Mouse (Mus musculus): ENCODE results near the gene Dusp7.

The Dusp7 gene

DNA sequence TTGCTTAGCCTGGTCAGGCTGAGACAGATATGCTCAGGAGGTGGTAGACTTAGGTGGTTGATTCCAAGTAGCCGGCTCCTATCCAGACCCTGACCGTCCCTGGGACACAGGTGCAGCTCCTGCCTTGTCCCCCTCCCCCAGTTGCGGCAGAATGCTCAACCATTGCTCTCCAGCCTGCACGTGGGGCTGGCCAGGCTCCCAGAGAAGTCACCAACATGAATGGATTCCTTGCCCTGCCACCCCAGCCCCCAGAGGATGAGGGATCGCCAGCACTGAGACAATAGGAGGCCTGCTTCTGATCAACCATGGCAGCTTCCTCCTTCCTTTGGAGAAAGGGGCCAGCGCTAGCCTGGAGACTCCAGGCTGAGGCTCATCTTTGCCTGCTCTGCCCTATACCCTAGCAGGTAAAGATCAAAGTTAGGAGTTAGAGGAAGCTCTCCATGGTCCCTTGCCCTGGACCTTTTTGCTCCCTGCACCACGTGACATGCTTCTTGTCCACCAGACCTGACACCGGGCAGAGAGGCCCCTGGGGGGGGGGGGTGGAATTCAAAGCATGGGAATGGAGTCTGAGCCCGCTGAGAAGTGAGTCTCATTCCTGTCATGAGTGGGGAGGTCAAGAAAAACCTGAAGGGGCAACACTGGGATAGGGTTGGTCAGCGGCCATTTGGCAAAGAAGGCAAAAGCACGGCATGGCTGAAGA, 24.5 kb downstream of the Dusp7 start:
- no peak for DNase-seq (ENCODE audit: low spot score)

DNA sequence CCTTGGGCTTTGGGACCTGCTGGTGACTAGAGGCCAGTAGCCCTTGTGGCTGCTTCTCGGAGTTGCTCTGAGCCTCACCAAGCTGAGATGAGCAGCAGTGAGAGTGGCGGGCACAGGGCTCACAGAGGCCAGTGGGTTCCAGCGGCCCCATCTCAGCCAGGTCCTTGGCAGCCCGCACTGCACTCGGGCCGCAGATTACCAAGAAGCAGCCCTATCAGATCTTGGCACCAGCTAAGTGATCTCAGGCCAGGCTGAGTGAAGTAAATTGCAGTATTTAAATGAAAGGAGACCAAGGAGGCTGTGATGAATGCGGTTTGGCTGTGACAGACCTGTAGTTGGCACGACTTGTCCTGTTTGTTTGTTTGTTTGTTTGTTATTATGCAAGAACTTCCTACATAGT, 25.1 kb downstream of the Dusp7 start:
- no peak for DNase-seq (ENCODE audit: low spot score)

GRCm38 (mm10) chr9:106394649-106395602, 26.5 kb downstream of the Dusp7 start:
- DNase-seq (ENCODE audit: low spot score), result no peak

DNA sequence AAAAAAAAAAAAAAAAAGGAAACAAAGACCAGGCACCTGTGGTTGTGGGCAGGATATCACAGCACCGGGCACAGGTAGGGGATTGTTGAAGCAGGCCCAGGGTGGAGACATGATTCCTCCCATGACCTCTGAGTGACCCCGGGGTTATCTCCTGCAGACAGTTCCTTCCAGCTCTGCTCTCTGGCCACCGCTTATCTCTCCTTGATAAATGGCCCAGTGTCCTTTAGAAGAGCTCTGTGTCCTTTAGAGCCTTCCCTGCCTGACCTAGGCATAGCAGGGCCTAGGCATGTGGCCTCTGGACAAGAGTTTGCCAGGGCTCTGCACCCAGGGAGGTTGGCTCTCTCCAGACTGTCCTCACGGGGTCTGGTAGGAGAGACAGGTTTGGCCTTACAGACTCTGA, 29.3 kb downstream of the Dusp7 start:
- DNase-seq (ENCODE audit: low spot score), result no peak

DNA sequence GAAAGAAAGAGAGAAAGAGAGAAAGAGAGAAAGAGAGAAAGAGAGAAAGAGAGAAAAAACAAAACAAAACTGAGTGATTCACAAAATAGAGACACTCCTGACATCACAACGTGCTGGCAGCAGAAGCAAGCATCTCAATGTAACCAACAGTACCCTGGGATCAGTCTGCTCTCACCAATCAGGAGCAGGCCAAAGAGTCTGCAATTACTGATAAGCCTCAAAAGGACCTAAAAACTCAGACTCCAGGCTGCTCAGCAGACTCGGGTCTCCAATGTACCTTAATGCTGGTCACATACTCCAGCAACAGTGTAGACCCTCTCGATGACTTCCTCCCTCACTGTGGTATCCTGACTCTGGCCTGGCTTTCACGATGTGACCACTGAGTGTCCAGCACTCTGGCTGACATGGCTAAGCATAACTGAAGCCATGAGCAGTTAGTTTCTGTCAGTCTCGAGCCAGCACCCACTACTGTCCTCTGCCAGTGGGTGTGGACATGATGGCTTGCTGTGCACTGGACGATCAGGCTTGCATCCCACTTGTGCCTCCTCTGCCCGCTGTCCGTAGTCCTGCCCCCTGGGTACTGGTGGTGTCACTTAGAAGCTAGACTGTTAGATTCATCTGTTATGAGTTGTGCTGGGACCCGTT, 30.4 kb downstream of the Dusp7 start:
- no peak for DNase-seq (ENCODE audit: low spot score)

DNA sequence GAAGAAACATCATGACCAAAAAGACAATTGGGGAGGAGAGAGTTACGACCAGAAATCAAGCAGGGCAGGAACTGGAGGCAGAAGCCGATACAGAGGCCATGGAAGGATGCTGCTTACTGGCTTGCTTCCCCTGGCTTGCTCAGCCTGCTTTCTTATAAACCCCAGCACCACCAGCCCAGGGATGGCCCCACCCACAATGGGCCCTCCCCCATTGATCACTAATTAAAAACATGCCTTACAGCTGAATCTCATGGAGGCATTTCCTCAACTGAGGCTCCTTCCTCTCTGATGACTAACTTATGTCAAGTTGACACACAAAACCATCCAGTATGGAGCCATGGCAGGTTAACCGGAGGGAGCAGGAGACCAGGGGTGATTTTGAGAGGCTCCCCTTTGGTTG, 31.4 kb downstream of the Dusp7 start:
- no peak for DNase-seq (ENCODE audit: low spot score)

DNA sequence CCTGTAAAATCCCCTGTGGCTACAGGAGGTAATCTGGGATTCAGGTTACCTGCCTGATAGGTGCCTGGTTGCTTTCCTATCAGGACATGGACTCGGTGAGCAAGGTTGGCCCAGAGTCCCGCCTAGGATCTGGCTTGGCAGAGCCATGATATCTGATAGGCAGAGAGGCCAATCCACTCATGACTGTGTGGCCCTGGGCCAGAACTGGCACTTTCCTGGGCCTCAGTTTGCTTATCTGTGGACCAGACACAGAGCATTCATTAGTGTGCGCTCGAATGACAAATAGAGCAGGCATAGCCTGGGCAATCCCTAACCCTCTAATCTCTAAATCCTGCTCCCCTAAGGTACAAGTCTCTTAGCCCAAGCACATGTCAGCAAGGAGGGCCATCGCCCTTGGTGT, 33.7 kb downstream of the Dusp7 start:
- DNase-seq (ENCODE audit: low spot score), result no peak

DNA sequence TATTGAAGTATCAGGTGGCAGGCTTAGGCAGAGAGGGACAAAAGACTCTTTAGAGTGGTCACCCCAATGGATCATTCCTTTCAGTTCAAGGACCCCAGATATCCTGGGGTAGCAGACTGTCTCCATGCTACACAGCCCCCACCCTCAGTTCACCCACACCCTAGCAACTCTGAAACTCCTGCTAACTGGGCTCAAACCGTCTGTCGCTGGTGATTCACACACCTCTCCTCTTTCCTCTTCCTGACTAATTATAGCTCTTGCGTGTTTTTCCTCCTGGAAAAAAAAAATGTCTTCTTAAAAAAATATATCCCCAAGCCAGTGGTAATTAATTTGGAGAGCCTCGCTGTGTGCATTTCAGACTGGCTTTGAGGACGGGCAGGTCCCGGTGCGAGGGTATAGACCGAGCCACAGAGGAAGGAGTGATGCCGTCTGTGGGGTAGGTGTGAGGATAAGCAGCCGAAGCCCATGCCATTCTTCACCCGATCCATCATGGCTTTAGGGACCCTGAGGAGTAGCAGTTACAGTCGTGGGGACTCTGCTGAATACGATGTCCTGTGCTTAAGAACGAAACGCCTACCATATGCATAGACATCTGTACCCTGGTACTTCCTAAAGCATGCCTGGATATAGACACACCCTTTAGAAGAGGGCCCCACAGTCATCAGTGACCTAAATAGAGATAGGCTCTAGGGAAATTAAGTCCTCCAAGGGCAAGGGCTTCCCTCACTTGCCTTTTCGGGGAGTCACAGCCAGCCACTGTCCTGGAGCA, 34.4 kb downstream of the Dusp7 start:
- DNase-seq (ENCODE audit: low spot score), result no peak

- no peak for DNase-seq (ENCODE audit: low spot score)
Observed at GRCm38 (mm10) chr9:106405275-106405674, 36.8 kb downstream of the Dusp7 start.

- DNase-seq (ENCODE audit: low spot score), result no peak
Observed at GRCm38 (mm10) chr9:106406443-106407078, 38.1 kb downstream of the Dusp7 start.

DNA sequence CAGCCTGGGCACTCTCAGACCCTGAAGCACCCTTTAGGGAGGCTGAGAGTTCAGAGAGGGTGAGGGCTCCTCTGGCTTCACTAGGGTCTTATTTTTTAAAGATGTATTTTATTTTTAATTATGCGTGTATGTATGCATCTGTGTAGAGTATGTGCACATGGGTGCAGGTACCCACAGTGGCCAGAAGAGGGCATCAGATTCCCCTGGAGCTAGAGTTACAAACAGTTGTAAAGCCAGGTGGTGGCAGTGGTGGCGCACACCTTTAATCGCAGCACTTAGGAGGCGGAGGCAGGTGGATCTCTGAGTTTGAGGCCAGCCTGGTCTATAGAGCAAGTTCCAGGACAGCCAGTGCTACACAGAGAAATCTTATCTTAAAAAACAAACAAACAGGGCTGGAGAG, 40.7 kb downstream of the Dusp7 start:
- no peak for DNase-seq (ENCODE audit: low spot score)

DNA sequence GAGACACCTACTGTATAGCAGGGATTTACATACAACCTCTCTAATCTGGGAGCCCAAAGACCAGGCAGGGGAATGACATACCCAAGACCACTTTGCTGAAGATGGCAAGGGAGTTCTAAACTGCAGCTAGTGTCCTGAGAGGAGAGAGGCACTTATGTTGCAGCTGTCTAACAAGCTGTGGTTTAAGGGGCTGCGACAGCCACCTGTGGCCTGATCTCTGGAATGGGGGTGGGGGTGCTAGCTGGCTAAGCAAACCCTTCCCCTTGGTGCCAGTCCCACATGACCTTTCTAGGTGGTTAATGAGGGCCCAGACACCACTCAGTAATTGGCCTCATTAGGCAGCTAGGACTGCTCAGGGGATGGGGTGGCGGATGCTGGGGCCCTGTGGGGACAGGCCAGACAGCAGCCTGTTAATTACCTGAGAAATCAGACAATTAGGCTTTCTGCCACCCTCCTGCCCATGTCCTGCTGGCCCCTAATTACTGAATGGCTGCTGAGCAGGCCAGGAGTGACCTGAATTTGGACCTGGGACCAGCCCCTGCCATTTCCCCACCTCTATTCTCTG, 41.7 kb downstream of the Dusp7 start:
- DNase-seq (ENCODE audit: low spot score), result no peak

DNA sequence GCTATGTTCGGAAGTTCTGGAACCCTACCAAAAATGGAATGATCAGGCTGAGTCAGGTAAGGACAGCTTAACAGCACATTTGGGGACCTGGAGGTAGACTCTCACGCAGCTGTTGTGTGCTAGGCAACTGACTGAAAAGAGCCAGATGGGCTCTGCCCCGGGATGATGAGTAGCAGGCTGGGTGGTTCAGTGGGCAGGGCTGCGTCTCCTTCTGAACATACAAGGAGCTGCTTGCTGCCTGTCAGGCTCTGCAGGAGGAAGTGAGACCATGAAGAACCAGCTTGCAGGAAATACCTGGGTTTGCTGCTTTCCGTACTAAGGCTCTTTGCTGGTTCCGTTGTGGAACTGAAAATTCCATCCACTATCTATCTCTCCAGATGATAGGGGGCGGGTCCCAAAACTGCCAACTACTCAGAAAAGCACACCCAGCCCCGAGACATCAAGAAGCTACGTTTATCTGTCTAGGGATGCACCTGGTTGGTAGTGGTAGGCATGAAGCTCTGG, 42.7 kb downstream of the Dusp7 start:
- DNase-seq (ENCODE audit: low spot score), result no peak

GRCm38 (mm10) chr9:106411729-106412128, 43.3 kb downstream of the Dusp7 start:
- DNase-seq (ENCODE audit: low spot score), result no peak

GRCm38 (mm10) chr9:106412210-106412609, 43.8 kb downstream of the Dusp7 start:
- no peak for DNase-seq (ENCODE audit: low spot score)

GRCm38 (mm10) chr9:106413606-106414005, 45.2 kb downstream of the Dusp7 start:
- DNase-seq (ENCODE audit: low spot score), result no peak

DNA sequence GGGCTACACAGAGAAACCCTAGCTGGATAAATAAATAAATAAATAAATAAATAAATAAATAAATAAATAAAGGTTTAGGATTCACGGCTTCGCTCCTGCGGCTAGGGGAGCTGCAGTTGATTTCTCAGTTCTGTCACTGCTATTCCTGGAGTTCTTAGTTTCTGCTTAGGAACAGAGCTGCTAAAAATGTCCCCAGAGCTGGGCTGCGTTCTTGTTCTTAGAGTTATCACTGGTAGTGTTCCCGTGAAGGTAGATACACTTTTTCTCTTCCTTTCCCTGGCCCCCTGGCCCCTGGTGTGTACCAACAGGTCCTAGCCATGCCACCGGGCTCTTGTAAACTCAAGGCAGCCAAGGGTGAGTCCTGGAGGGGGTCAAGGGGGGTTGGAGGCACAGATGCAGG, 48.4 kb downstream of the Dusp7 start:
- no peak for DNase-seq (ENCODE audit: low spot score)

DNA sequence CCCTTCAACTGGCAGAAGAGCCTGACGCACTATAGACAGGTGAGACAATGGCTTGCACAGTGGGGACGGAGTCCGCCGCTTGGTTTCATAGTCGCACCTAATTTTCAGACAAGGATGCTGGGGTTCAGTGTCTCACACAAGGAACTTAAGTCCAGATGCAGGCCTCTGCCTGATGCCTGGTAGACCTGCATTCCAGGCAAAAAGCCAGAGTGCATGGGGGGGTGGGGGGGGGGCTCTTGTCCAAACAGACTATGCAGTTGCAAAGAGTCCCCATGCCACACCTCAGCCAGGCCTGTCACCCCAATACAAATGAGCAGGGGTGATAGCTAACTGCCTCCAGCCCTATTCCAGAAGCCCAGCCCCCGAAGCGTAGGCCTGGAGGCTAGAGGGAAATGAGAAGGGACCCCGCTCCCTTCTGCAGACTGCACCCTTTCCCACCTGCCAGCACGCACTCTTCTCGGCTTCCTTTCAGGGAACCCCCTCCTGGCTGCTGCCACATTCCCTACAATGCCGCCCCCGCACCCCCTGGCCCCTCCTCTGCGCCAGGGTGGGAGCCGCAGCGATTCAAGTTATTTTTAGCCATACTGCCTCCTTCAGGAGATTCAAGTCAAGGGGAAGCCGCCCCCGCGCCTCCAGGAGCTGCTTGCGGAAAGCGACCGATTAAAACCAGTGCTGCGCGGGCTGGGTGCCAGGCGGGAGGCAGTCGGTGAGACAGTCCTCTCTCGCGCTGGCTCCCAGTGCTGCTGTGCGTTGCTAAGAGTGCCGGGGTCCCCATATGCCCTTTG, 49.6 kb downstream of the Dusp7 start:
- DNase-seq (ENCODE audit: low spot score), result peak; percentile 64

- no peak for DNase-seq (ENCODE audit: low spot score)
Observed at GRCm38 (mm10) chr9:106420608-106421007, 52.2 kb downstream of the Dusp7 start.
